ENCODE assay signal across 30 mouse cellular contexts in the genomic region with DNA sequence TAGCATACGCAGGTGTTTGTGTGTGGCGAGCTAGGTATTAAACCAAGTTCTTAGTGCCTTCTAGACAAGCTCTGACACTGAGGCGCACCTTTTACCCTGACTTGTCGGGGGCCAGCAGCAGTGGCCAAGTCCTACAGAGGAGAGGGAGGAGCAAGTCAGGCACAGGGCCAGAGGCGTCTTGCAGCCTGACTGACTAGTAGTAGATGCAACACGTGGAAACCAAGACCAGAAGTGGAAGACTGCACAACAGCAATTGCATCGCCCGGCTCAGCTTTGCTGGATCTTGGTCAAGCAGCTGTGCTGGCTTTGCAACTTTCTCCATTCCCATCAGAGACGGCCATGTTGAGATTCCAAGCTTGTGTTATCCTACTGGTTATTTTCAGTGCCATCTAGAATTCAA.
DNase-seq lines count a peak whose midpoint lies in the region; ATAC-seq lines count a peak whose summit lies in the region.
"Had no signal": no experiment of that assay in that cellular context is flagged by ENCODE, and none has a peak within 500 bp of the region (broad histone marks: within the 10 kb centered on the region; RNA-seq: fewer than 3 reads in every experiment).

No protein-coding gene starts in this region.

- no peaks in the 10 kb centered on the region for H3K27me3 ChIP-seq in hindbrain, embryonic 14.5 days (ENCODE audit: control insufficient read depth, insufficient read depth, low read length)
- H3K27me3 ChIP-seq: embryonic facial prominence, embryonic 15.5 days; heart, embryonic 13.5 days; hindbrain, embryonic 15.5 days; limb, embryonic 13.5 days; lung, embryonic 15.5 days; midbrain, embryonic 15.5 days had no signal

- DNase-seq in cerebellum, postnatal 10 days = peak; percentile 33 to 52
- DNase-seq in cerebellum, adult 9-10 months = no peak
- peak; percentile 8 for DNase-seq in lung, postnatal 10 days
- no peak for DNase-seq in lung, postnatal 25 days (ENCODE audit: low spot score)
- DNase-seq in NIH3T3 (ENCODE audit: low read depth) = peak; percentile 33
- no peak for DNase-seq in hindbrain, embryonic 14.5 days (ENCODE audit: low spot score)
- DNase-seq: cerebellum, adult 18-20 months; cerebellum, postnatal 25 days; gastrocnemius, postnatal 25 days; heart, adult 2 months; heart, postnatal 10 days; kidney, adult 2 months; kidney, postnatal 4 days; layer of hippocampus, adult 9-11 months; lung, postnatal 4 days; thymus, adult 2 months; thymus, postnatal 36 days had no signal

- no peaks in the 10 kb centered on the region for H3K9me3 ChIP-seq in hindbrain, embryonic 14.5 days (ENCODE audit: control insufficient read depth, low read length)
- H3K9me3 ChIP-seq: embryonic facial prominence, embryonic 10.5 days; embryonic facial prominence, embryonic 15.5 days; heart, embryonic 13.5 days; hindbrain, embryonic 15.5 days; lung, embryonic 15.5 days; midbrain, embryonic 10.5 days; midbrain, embryonic 15.5 days had no signal

- no peaks in the 10 kb centered on the region for H3K36me3 ChIP-seq in hindbrain, embryonic 14.5 days (replicated peaks; ENCODE audit: control insufficient read depth, insufficient read depth)
- H3K36me3 ChIP-seq: embryonic facial prominence, embryonic 15.5 days; lung, embryonic 15.5 days; midbrain, embryonic 15.5 days had no signal

- H3K4me3 ChIP-seq in hindbrain, embryonic 14.5 days (replicated peaks; ENCODE audit: low read length) = no peak overlapping the region
- H3K4me3 ChIP-seq: embryonic facial prominence, embryonic 10.5 days; embryonic facial prominence, embryonic 15.5 days; heart, adult 2 months; heart, embryonic 13.5 days; hindbrain, embryonic 15.5 days; limb, embryonic 13.5 days; lung, embryonic 15.5 days; midbrain, embryonic 10.5 days; midbrain, embryonic 15.5 days had no signal

- no peak for ATAC-seq in hindbrain, embryonic 14.5 days (ENCODE audit: low FRiP score)
- ATAC-seq in inflammation-experienced regulatory T-cells, adult 6 months = no peak
- ATAC-seq: activated CD4-positive, CD25-positive, alpha-beta regulatory T cell, adult 4 months; CD4-positive, CD25-positive, alpha-beta regulatory T cell, adult 4 months; forebrain, embryonic 14.5 days; midbrain, embryonic 15.5 days had no signal

- WGBS in hindbrain, embryonic 14.5 days = 81% methylated on average over 9 of the region's 9 CpGs

- no peak overlapping the region for H3K27ac ChIP-seq in hindbrain, embryonic 14.5 days
- H3K27ac ChIP-seq: embryonic facial prominence, embryonic 10.5 days; embryonic facial prominence, embryonic 15.5 days; heart, adult 2 months; heart, embryonic 13.5 days; hindbrain, embryonic 15.5 days; limb, embryonic 13.5 days; lung, embryonic 15.5 days; midbrain, embryonic 10.5 days; midbrain, embryonic 15.5 days had no signal

- H3K9ac ChIP-seq in hindbrain, embryonic 14.5 days = no peak overlapping the region
- H3K9ac ChIP-seq: embryonic facial prominence, embryonic 15.5 days; heart, embryonic 13.5 days; hindbrain, embryonic 15.5 days; limb, embryonic 13.5 days; lung, embryonic 15.5 days; midbrain, embryonic 15.5 days had no signal

- no peak overlapping the region for H3K4me2 ChIP-seq in hindbrain, embryonic 14.5 days (replicated peaks)
- H3K4me2 ChIP-seq: embryonic facial prominence, embryonic 15.5 days; heart, embryonic 13.5 days; hindbrain, embryonic 15.5 days; limb, embryonic 13.5 days; liver, embryonic 11.5 days; lung, embryonic 15.5 days; midbrain, embryonic 15.5 days had no signal

- H3K4me1 ChIP-seq in hindbrain, embryonic 14.5 days (replicated peaks; ENCODE audit: control insufficient read depth, insufficient read depth, low read length) = no peaks in the 10 kb centered on the region
- H3K4me1 ChIP-seq: embryonic facial prominence, embryonic 15.5 days had no signal

Comparison
In these comparisons a context has a peak if more than half of its experiments do, and no peak if none do; other contexts are left out.
1. DNase-seq: peak in cerebellum, postnatal 10 days (2 of 2), lung, postnatal 10 days (single experiment) and NIH3T3 (single experiment); none in cerebellum, adult 9-10 months (single experiment), lung, postnatal 25 days (single experiment) and hindbrain, embryonic 14.5 days (single experiment).